10 mouse cellular contexts compared by ENCODE assay signal in the genomic region with DNA sequence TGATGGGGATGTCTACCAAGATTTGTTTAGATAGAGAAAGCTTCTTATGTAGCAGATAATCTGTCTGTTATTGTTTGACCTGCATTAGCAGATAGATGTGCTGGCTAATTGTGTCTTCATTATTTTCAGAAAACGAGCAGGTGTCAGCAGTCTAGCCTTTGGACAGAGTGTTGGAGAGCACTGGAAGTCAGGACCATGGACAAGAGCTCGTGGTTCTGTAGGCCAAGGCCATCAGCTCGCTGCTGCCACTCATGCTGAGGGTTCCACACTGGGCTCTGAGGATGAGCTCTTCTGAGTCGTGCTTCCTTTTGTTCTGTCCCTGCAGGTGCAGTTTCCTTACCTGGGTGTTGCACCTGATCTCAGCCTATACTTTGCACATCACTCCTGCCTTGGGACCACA.
DNase-seq lines count a peak whose midpoint lies in the region; ATAC-seq and TF ChIP-seq lines count a peak whose summit lies in the region.
"Had no signal": no experiment of that assay in that cellular context is flagged by ENCODE, and none has a peak within 500 bp of the region (broad histone marks: within the 10 kb centered on the region; RNA-seq: fewer than 3 reads in every experiment).

No protein-coding gene starts in this region.

- no peak overlapping the region for H3K9ac ChIP-seq in liver, embryonic 12.5 days
- H3K9ac ChIP-seq: lung, embryonic 15.5 days had no signal

- no peak overlapping the region for H3K4me3 ChIP-seq in cerebellum, adult 2 months (replicated peaks; ENCODE audit: insufficient read depth, low read depth, low read length)
- H3K4me3 ChIP-seq in liver, embryonic 12.5 days: no peak overlapping the region
- H3K4me3 ChIP-seq: lung, embryonic 15.5 days had no signal

- no peaks in the 10 kb centered on the region for H3K4me1 ChIP-seq in cerebellum, adult 2 months (ENCODE audit: control insufficient read depth, insufficient read depth, low read length)
- no peaks in the 10 kb centered on the region for H3K4me1 ChIP-seq in liver, embryonic 12.5 days
- H3K4me1 ChIP-seq: lung, embryonic 15.5 days had no signal

- peaks cover 67% of the 10 kb centered on the region for H3K36me3 ChIP-seq in liver, embryonic 12.5 days

- DNase-seq in cerebellum, adult 2 months: peak; percentile 23 to 46
- no peak for DNase-seq in cerebellum, postnatal 4 days (ENCODE audit: low spot score in 2 of 2)
- peak; percentile 64 for DNase-seq in kidney, postnatal 10 days
- no peak for DNase-seq in kidney, adult 18-20 months
- peak; percentile 48 for DNase-seq in R1 (ENCODE audit: low read depth, low spot score)
- DNase-seq in layer of hippocampus, postnatal 10 days (ENCODE audit: low spot score in 2 of 2): no peak

- no peak for TF ChIP-seq CTCF in cerebellum, adult 2 months (IDR thresholded peaks at IDR 0.05; ENCODE audit: borderline replicate concordance, insufficient read depth, low read depth, low read length)

- no peaks in the 10 kb centered on the region for H3K9me3 ChIP-seq in liver, embryonic 12.5 days (replicated peaks)
- H3K9me3 ChIP-seq: lung, embryonic 15.5 days had no signal

- peak; percentile 55; the same call in 1 of the 2 replicates for ATAC-seq in megakaryocyte progenitor cell, adult 5-6 weeks (replicated peaks; ENCODE audit: poor library complexity)
- ATAC-seq in liver, embryonic 12.5 days: no peak
- ATAC-seq: intestine, embryonic 16.5 days had no signal

- no peaks in the 10 kb centered on the region for H3K27me3 ChIP-seq in cerebellum, adult 2 months (ENCODE audit: control insufficient read depth, insufficient read depth, low read length)
- H3K27me3 ChIP-seq in liver, embryonic 12.5 days (replicated peaks): no peaks in the 10 kb centered on the region
- H3K27me3 ChIP-seq: lung, embryonic 15.5 days had no signal

- no peak overlapping the region for H3K27ac ChIP-seq in cerebellum, adult 2 months (ENCODE audit: insufficient read depth, low read length)
- H3K27ac ChIP-seq in liver, embryonic 12.5 days: no peak overlapping the region
- H3K27ac ChIP-seq: lung, embryonic 15.5 days had no signal

- 59% methylated on average over 4 of the region's 4 CpGs for WGBS in cerebellum, adult 2 months
- 62% methylated on average over 4 of the region's 4 CpGs for WGBS in liver, embryonic 12.5 days (ENCODE audit: insufficient replicate concordance)

- no peak overlapping the region for H3K4me2 ChIP-seq in liver, embryonic 12.5 days
- H3K4me2 ChIP-seq: lung, embryonic 15.5 days had no signal

- TF ChIP-seq POLR2A in cerebellum, adult 2 months (IDR thresholded peaks at IDR 0.05; ENCODE audit: borderline replicate concordance, insufficient read depth, low read length): no peak

Comparison
In these comparisons a context has a peak if more than half of its experiments do, and no peak if none do; other contexts are left out.
1. DNase-seq: peak in cerebellum, adult 2 months (2 of 2), kidney, postnatal 10 days (single experiment) and R1 (single experiment); none in cerebellum, postnatal 4 days (0 of 2), kidney, adult 18-20 months (single experiment) and layer of hippocampus, postnatal 10 days (0 of 2).